Mouse (Mus musculus) hematopoietic stem cell, adult 5-6 weeks (primary cell): ENCODE measurements around the gene Gpr82. TPM values are rescaled to one million over a fixed set of nuclear protein-coding genes. Genes with fewer than 3 reads are reported as not detected.

Experiments used
- ATAC-seq, 2 experiments: fragments of 125-278 bp in 1 of 2; replicated peaks in 1 of 2; 2 replicates each; pipeline ENCODE4 v1.8.0; 2016 to 2017; ENCODE audit warnings: inconsistent platforms in 2 of 2, mild to moderate bottlenecking in 2 of 2, moderate number of reproducible peaks in 2 of 2, low read depth in 1 of 2, moderate TSS enrichment in 1 of 2; ENCODE audit not compliant: low FRiP score in 2 of 2, poor library complexity in 2 of 2, severe bottlenecking in 2 of 2, insufficient read depth in 1 of 2, low TSS enrichment in 1 of 2
- total RNA-seq: library from RNA; stranded (forward); fragments of 172-1452, 232-1000 nt; gene quantifications from 2 replicates; pipeline ENCODE4 v1.2.3, GENCODE M21; 2017

Gene Gpr82
- total RNA-seq, 1 experiment from 2014 or later = not detected

GRCm38 (mm10) chrX:13670342-13670741, 9.2 kb downstream of the Gpr82 start:
- ATAC-seq = no peak

- ATAC-seq = no peak
Measured at GRCm38 (mm10) chrX:13673001-13673400, 11.8 kb downstream of the Gpr82 start.

DNA sequence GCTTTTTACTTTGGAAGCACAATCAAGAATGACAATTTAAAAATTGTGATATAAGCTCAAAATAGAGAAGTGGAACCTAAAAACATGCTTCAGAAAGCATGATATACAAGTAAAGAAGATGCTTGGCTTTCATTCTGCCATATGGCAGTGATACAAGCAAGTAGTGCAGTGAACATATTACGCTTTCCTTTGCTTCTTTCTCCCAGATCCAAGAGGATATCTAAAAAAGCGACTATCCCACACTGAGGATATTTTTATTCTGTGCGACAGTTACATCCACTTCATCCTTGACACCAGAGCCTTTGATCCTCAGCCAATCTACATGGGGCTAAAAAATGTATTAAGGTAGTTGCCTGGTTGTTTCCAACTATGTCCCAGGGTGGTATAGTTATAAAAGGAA, 20.6 kb downstream of the Gpr82 start:
- ATAC-seq = no peak

- ATAC-seq = no peak
Measured at GRCm38 (mm10) chrX:13686589-13686988, 25.4 kb downstream of the Gpr82 start.

- ATAC-seq = no peak
Measured at GRCm38 (mm10) chrX:13688356-13688755, 27.2 kb downstream of the Gpr82 start.

GRCm38 (mm10) chrX:13691865-13692264, 30.7 kb downstream of the Gpr82 start:
- no peak for ATAC-seq

GRCm38 (mm10) chrX:13700681-13701080, 39.5 kb downstream of the Gpr82 start:
- no peak for ATAC-seq

DNA sequence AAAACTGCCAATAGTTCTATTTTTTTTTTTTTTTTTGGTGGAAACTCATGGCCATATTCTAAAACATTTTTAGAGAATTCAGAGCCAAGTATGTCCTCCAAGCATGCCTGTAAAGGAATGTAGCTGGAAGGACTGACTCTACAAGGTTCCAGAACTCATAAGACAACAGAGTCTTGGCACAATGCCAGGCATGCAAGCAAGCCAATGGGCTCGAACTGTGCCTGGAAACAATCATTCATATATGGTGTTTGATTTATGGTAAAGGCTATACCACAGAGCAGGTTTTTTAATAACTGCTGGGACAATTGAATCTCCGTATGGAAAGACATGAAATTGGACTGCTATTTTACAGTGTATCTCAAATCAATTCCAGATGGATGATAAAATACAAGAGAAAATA, 43.9 kb downstream of the Gpr82 start:
- no peak for ATAC-seq

DNA sequence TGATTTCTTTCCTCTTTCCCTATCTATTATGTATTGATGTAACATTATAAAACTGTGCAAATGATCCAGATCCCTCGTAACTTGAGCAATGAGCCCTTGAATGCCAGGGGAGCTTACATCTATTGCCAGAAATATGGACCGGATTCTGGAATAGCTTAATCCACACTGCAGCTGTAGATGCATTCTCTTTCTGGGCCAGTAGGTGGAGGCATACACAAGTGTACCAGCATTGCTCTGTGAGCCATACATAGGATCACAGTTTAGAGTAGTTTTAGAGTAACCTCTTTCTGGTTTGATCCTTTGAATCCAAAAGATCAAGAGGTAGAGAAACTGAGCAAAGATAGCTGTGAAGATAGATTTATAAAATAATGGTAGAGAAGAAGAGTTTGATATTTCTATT, 49.0 kb downstream of the Gpr82 start:
- peak; percentile 56 to 66; a peak in 2 of 4 replicates for ATAC-seq

Other genes starting within 250 kb of the Gpr82 start
- 0.05 TPM in 1 of 2 replicates, not detected in the other for gene Nyx, start 195.3 kb upstream of the Gpr82 start, total RNA-seq
- gene Gpr34, start 29.3 kb upstream of the Gpr82 start, total RNA-seq = 0.25 and 3.3 TPM in 2 replicates
- gene Cask, start 190.0 kb downstream of the Gpr82 start, total RNA-seq = 6.8 and 14.1 TPM in 2 replicates